Mouse (Mus musculus) liver, embryonic 15.5 days (tissue): ENCODE results near the gene Folr2. TPM values are rescaled to one million over a fixed set of nuclear protein-coding genes. Genes with fewer than 3 reads are reported as not detected.

Source experiments
- ATAC-seq: fragments of 200-750 bp; cut with Nextera tagmentation; 2 replicates; pipeline ENCODE4 v1.8.0; 2017; ENCODE audit warnings: moderate number of reproducible peaks, mild to moderate bottlenecking, moderate library complexity; ENCODE audit not compliant: insufficient read depth
- H3K27ac ChIP-seq: fragments of 300-500 bp; sonication (generic); replicated peaks from 2 replicates; pipeline ENCODE4 v1.5.1; 2015; ENCODE audit warnings: mild to moderate bottlenecking, inconsistent platforms
- H3K27me3 ChIP-seq: fragments of 300-500 bp; sonication (generic); 2 replicates; pipeline ENCODE4 v1.6.1; 2015; ENCODE audit warnings: mild to moderate bottlenecking, inconsistent platforms
- H3K36me3 ChIP-seq: fragments of 300-500 bp; sonication (generic); replicated peaks from 2 replicates; pipeline ENCODE4 v1.6.1; 2015; ENCODE audit warnings: moderate library complexity, mild to moderate bottlenecking, inconsistent platforms
- H3K4me1 ChIP-seq: fragments of 300-500 bp; sonication (generic); replicated peaks from 2 replicates; pipeline ENCODE4 v1.6.1; 2015; ENCODE audit warnings: inconsistent platforms
- H3K4me2 ChIP-seq: fragments of 300-500 bp; sonication (generic); 2 replicates; pipeline ENCODE4 v1.6.1; 2015; ENCODE audit warnings: moderate library complexity, mild to moderate bottlenecking, inconsistent platforms
- H3K4me3 ChIP-seq: fragments of 300-500 bp; sonication (generic); replicated peaks from 2 replicates; pipeline ENCODE4 v1.5.1; 2015; ENCODE audit warnings: mild to moderate bottlenecking, inconsistent platforms
- H3K9ac ChIP-seq: fragments of 300-500 bp; sonication (generic); 2 replicates; pipeline ENCODE4 v1.6.1; 2015; ENCODE audit warnings: moderate library complexity, mild to moderate bottlenecking, inconsistent platforms
- H3K9me3 ChIP-seq: fragments of 300-500 bp; sonication (generic); replicated peaks from 2 replicates; pipeline ENCODE4 v1.6.1; 2016; ENCODE audit warnings: inconsistent platforms
- WGBS: fragments of 180-500 bp; shearing (Covaris S2); methylation state at CpG from one replicate; pipeline ENCODE4 v1.1.7; 2015; ENCODE audit warnings: mixed read lengths; ENCODE audit not compliant: insufficient replicate concordance; 5-methylcytosine and 5-hydroxymethylcytosine counted together
- polyA plus RNA-seq: library from polyadenylated mRNA; unstranded; fragments of >200 nt; fragmentation: Nextera tagmentation; extraction: Ambion mirVana; gene quantifications from 2 replicates; pipeline ENCODE4 v1.2.1, GENCODE M21; 2015

Folr2 gene
- polyA plus RNA-seq = 6.1 and 7.7 TPM in 2 replicates

GRCm38 (mm10) chr7:101857094-101857493 lies at the start of gene Folr2:
TSS of gene Folr2 (minus strand) at chr7:101857194.
- no peak within 1 kb of the TSS for H3K27ac ChIP-seq
- 62% methylated on average over 4 of the region's 4 CpGs for WGBS

GRCm38 (mm10) chr7:101906696-101907095 lies 49.7 kb upstream of the Folr2 start:
- ATAC-seq = no peak
- 25% methylated on average over 8 of the region's 8 CpGs for WGBS
- Histone ChIP-seq H3K4me1 (peaks cover 36% of the 10 kb centered on the region), H3K27me3 (no peaks in the 10 kb centered on the region), H3K9ac (peak overlapping the region; percentile 89), H3K4me3 (peak overlapping the region; percentile 83), H3K9me3 (no peaks in the 10 kb centered on the region), H3K4me2 (peak overlapping the region; percentile 86), H3K27ac (peak overlapping the region; percentile 94), H3K36me3 (peaks cover 28% of the 10 kb centered on the region)

More at GRCm38 (mm10) chr7:101857094-101857493, at the start of gene Folr2:
- H3K36me3 ChIP-seq = no peaks in the 10 kb centered on the region
- no peak within 1 kb of the TSS for H3K4me3 ChIP-seq
- no peaks in the 10 kb centered on the region for H3K4me1 ChIP-seq
- no peaks in the 10 kb centered on the region for H3K9me3 ChIP-seq
- no peak within 1 kb of the TSS for H3K4me2 ChIP-seq
- no peaks in the 10 kb centered on the region for H3K27me3 ChIP-seq
- no peak for ATAC-seq
- no peak within 1 kb of the TSS for H3K9ac ChIP-seq

- 5% methylated on average over 11 of the region's 11 CpGs for WGBS
- Histone ChIP-seq H3K4me1 (peaks cover 36% of the 10 kb centered on the region), H3K36me3 (peaks cover 24% of the 10 kb centered on the region), H3K4me3 (peak within 1 kb of the TSS; percentile 83), H3K9ac (peak within 1 kb of the TSS; percentile 89), H3K4me2 (peak within 1 kb of the TSS; percentile 86), H3K9me3 (no peaks in the 10 kb centered on the region), H3K27ac (peak within 1 kb of the TSS; percentile 94), H3K27me3 (no peaks in the 10 kb centered on the region)
- ATAC-seq = no peak
These were observed 49.3 kb upstream of the Folr2 start, which contains the start of gene Tomt for GRCm38 (mm10) chr7:101906287-101906681. TSS of gene Tomt (minus strand) at chr7:101906359.

- Histone ChIP-seq H3K36me3 (peaks cover 19% of the 10 kb centered on the region), H3K27me3 (no peaks in the 10 kb centered on the region), H3K9ac (peak within 1 kb of the TSS; percentile 89), H3K27ac (peak within 1 kb of the TSS; percentile 94), H3K4me3 (peak within 1 kb of the TSS; percentile 83), H3K4me2 (peak within 1 kb of the TSS; percentile 86), H3K4me1 (peaks cover 36% of the 10 kb centered on the region), H3K9me3 (no peaks in the 10 kb centered on the region)
- WGBS = under 1% methylated on average over 61 of the region's 61 CpGs
- ATAC-seq = peak; percentile 96
These were observed 48.7 kb upstream of the Folr2 start, which contains the start of gene Lamtor1 for GRCm38 (mm10) chr7:101905561-101906286. TSS of gene Lamtor1 (plus strand) at chr7:101905904.

GRCm38 (mm10) chr7:101902846-101903245 lies 45.9 kb upstream of the Folr2 start:
- Histone ChIP-seq H3K27ac (no peak overlapping the region), H3K9me3 (no peaks in the 10 kb centered on the region), H3K4me3 (no peak overlapping the region), H3K27me3 (no peaks in the 10 kb centered on the region), H3K36me3 (peaks cover 20% of the 10 kb centered on the region), H3K9ac (no peak overlapping the region), H3K4me2 (no peak overlapping the region), H3K4me1 (peaks cover 36% of the 10 kb centered on the region)
- ATAC-seq = no peak

GRCm38 (mm10) chr7:101901969-101902368 lies 45.0 kb upstream of the Folr2 start:
- 84% methylated on average over 10 of the region's 10 CpGs for WGBS

GRCm38 (mm10) chr7:101900331-101901097 lies 43.5 kb upstream of the Folr2 start:
- H3K4me3 ChIP-seq = no peak overlapping the region
- no peak overlapping the region for H3K9ac ChIP-seq
- WGBS = 82% methylated on average over 16 of the region's 16 CpGs
- H3K9me3 ChIP-seq = no peaks in the 10 kb centered on the region
- H3K4me1 ChIP-seq = peaks cover 34% of the 10 kb centered on the region
- peaks cover 21% of the 10 kb centered on the region for H3K36me3 ChIP-seq
- no peak overlapping the region for H3K4me2 ChIP-seq
- H3K27me3 ChIP-seq = no peaks in the 10 kb centered on the region
- 0 out of 2 replicates have a peak overlapping the region, but pooled peaks have one; percentile 6 for H3K27ac ChIP-seq
- ATAC-seq = no peak

More at GRCm38 (mm10) chr7:101901969-101902368, 45.0 kb upstream of the Folr2 start:
- Histone ChIP-seq H3K9me3 (no peaks in the 10 kb centered on the region), H3K9ac (no peak overlapping the region), H3K27me3 (no peaks in the 10 kb centered on the region), H3K36me3 (peaks cover 21% of the 10 kb centered on the region), H3K4me1 (peaks cover 37% of the 10 kb centered on the region), H3K4me3 (no peak overlapping the region), H3K27ac (no peak overlapping the region), H3K4me2 (no peak overlapping the region)
- ATAC-seq = no peak

GRCm38 (mm10) chr7:101896104-101897066 lies 39.4 kb upstream of the Folr2 start:
- ATAC-seq = peak; percentile 97
- Histone ChIP-seq H3K36me3 (peaks cover 14% of the 10 kb centered on the region; the same call in 1 of the 2 replicates), H3K4me3 (peak overlapping the region; percentile 68), H3K4me1 (peaks cover 32% of the 10 kb centered on the region), H3K27ac (peak overlapping the region; percentile 89), H3K9me3 (no peaks in the 10 kb centered on the region), H3K9ac (peak overlapping the region; percentile 69), H3K4me2 (peak overlapping the region; percentile 85), H3K27me3 (no peaks in the 10 kb centered on the region)
- WGBS = under 1% methylated on average over 57 of the region's 57 CpGs

- H3K4me3 ChIP-seq = peak overlapping the region; percentile 68
- H3K27me3 ChIP-seq = no peaks in the 10 kb centered on the region
- peaks cover 32% of the 10 kb centered on the region for H3K4me1 ChIP-seq
- ATAC-seq = peak; percentile 0; the same call in 1 of the 2 replicates
- peak overlapping the region; percentile 85 for H3K4me2 ChIP-seq
- peak overlapping the region; percentile 53; the same call in 1 of the 2 replicates for H3K9ac ChIP-seq
- 29% methylated on average over 9 of the region's 9 CpGs for WGBS
- peaks cover 14% of the 10 kb centered on the region; the same call in 1 of the 2 replicates for H3K36me3 ChIP-seq
- no peaks in the 10 kb centered on the region for H3K9me3 ChIP-seq
- peak overlapping the region; percentile 61 for H3K27ac ChIP-seq
These were observed 38.7 kb upstream of the Folr2 start for GRCm38 (mm10) chr7:101895695-101896094.

- Histone ChIP-seq H3K9ac (no peak overlapping the region), H3K4me2 (no peak overlapping the region), H3K36me3 (no peaks in the 10 kb centered on the region), H3K9me3 (no peaks in the 10 kb centered on the region), H3K4me1 (no peaks in the 10 kb centered on the region), H3K27me3 (peaks cover 6% of the 10 kb centered on the region), H3K4me3 (no peak overlapping the region), H3K27ac (no peak overlapping the region)
- no peak for ATAC-seq
- 60% methylated on average over 4 of the region's 4 CpGs for WGBS
These were observed 31.5 kb upstream of the Folr2 start for GRCm38 (mm10) chr7:101888460-101888859.
